Comparison of ENCODE assay signal across 7 mouse cellular contexts in genomic region chr3:37420072-37420471, GRCm38 (mm10). TPM values are rescaled to one million over a fixed set of nuclear protein-coding genes. Genes with fewer than 3 reads are reported as not detected.
DNase-seq lines count a peak whose midpoint lies in the region; ATAC-seq and TF ChIP-seq lines count a peak whose summit lies in the region.

TSS of gene Nudt6 (minus strand) at chr3:37420211.

- peak within 1 kb of the TSS; percentile 74 for H3K4me2 ChIP-seq in intestine, postnatal 0 days (replicated peaks; ENCODE audit: low read depth)
- H3K4me2 ChIP-seq in midbrain, embryonic 12.5 days (replicated peaks), result peak within 1 kb of the TSS; percentile 95

- peak; percentile 89 for ATAC-seq in intestine, postnatal 0 days
- peak; percentile 82 for ATAC-seq in midbrain, embryonic 12.5 days (ENCODE audit: low FRiP score, low read depth)

- peak; percentile 42 for TF ChIP-seq POLR2A in small intestine, adult 2 months (IDR thresholded peaks at IDR 0.05; ENCODE audit: low read depth, low read length)

- no peaks in the 10 kb centered on the region for H3K9me3 ChIP-seq in intestine, postnatal 0 days (ENCODE audit: control insufficient read depth)
- H3K9me3 ChIP-seq in midbrain, embryonic 12.5 days, result no peaks in the 10 kb centered on the region

- no peak; the same call in 1 of the 2 replicates for TF ChIP-seq CTCF in intestine, postnatal 0 days (IDR thresholded peaks at IDR 0.05; ENCODE audit: low read depth)
- TF ChIP-seq CTCF in small intestine, adult 2 months (IDR thresholded peaks at IDR 0.05; ENCODE audit: extremely low read depth, insufficient read length, insufficient replicate concordance, low read depth, low read length), result no peak

- DNase-seq in adrenal gland, adult 8-10 months, result peak; percentile 85
- DNase-seq in embryo, embryonic 9.5 days (ENCODE audit: extremely low spot score), result peak; percentile 94
- DNase-seq in gonadal fat pad, adult 2 months (ENCODE audit: low read depth), result no peak
- DNase-seq in left cerebral cortex, postnatal 4 days, result peak; percentile 93

- peak within 1 kb of the TSS; percentile 85 for H3K4me3 ChIP-seq in intestine, postnatal 0 days (ENCODE audit: low read depth, low read length)
- peak within 1 kb of the TSS; percentile 83 for H3K4me3 ChIP-seq in midbrain, embryonic 12.5 days
- peak within 1 kb of the TSS; percentile 82 for H3K4me3 ChIP-seq in small intestine, adult 2 months (ENCODE audit: low read depth, low read length)

- H3K9ac ChIP-seq in intestine, postnatal 0 days (ENCODE audit: low read depth, low read length), result peak within 1 kb of the TSS; percentile 79
- H3K9ac ChIP-seq in midbrain, embryonic 12.5 days (replicated peaks), result peak within 1 kb of the TSS; percentile 71

- H3K27me3 ChIP-seq in intestine, postnatal 0 days (replicated peaks; ENCODE audit: control insufficient read depth, insufficient read depth, low read length), result no peaks in the 10 kb centered on the region
- no peaks in the 10 kb centered on the region for H3K27me3 ChIP-seq in midbrain, embryonic 12.5 days
- no peaks in the 10 kb centered on the region for H3K27me3 ChIP-seq in small intestine, adult 2 months (ENCODE audit: control insufficient read depth, insufficient read depth, low read length)

- under 1% methylated on average over 50 of the region's 50 CpGs for WGBS in intestine, postnatal 0 days
- under 1% methylated on average over 49 of the region's 50 CpGs for WGBS in midbrain, embryonic 12.5 days
- under 1% methylated on average over 50 of the region's 50 CpGs for WGBS in small intestine, adult 2 months

- H3K36me3 ChIP-seq in intestine, postnatal 0 days (ENCODE audit: control insufficient read depth, insufficient read depth), result no peaks in the 10 kb centered on the region
- H3K36me3 ChIP-seq in midbrain, embryonic 12.5 days, result no peaks in the 10 kb centered on the region
- no peaks in the 10 kb centered on the region; the same call in 1 of the 2 replicates for H3K36me3 ChIP-seq in small intestine, adult 2 months (ENCODE audit: control insufficient read depth, insufficient read depth, low read length)

- H3K27ac ChIP-seq in intestine, postnatal 0 days (ENCODE audit: low read depth, low read length), result peak within 1 kb of the TSS; percentile 93
- H3K27ac ChIP-seq in midbrain, embryonic 12.5 days (replicated peaks), result peak within 1 kb of the TSS; percentile 81
- peak within 1 kb of the TSS; percentile 80 for H3K27ac ChIP-seq in small intestine, adult 2 months (ENCODE audit: insufficient read depth, low read depth, low read length)

- intact Hi-C loops in left cerebral cortex, postnatal 4 days (cut with DNase I), result no loop called here

- H3K4me1 ChIP-seq in intestine, postnatal 0 days (replicated peaks; ENCODE audit: control insufficient read depth, insufficient read depth, low read length), result no peaks in the 10 kb centered on the region
- H3K4me1 ChIP-seq in midbrain, embryonic 12.5 days, result peaks cover 19% of the 10 kb centered on the region
- peaks cover 5% of the 10 kb centered on the region; the same call in 1 of the 2 replicates for H3K4me1 ChIP-seq in small intestine, adult 2 months (ENCODE audit: control insufficient read depth, insufficient read depth, insufficient read length, low read length)

RNA-seq across cellular contexts. Expression of gene Nudt6, which starts in this region (rescaled TPM):
- 10 to 100 TPM; 16.4 to 21.7 (median 20.4) TPM for total RNA-seq in adrenal gland, adult 8-10 months (2022)
- 18.1 and 18.7 TPM in 2 replicates for polyA plus RNA-seq in gonadal fat pad, adult 2 months (2012; rRNA removed)
- polyA plus RNA-seq in intestine, postnatal 0 days (2015; fragmentation: Nextera tagmentation; extraction: Ambion mirVana), result 6.2 and 7.5 TPM in 2 replicates
- 1 to 10 TPM; 5.4 to 6.1 TPM for total RNA-seq in left cerebral cortex, postnatal 4 days (2021)
- polyA plus RNA-seq in midbrain, embryonic 12.5 days (2016; fragmentation: Nextera tagmentation; extraction: Ambion mirVana), result 2.4 and 3.6 TPM in 2 replicates
- 6.6 and 10.6 TPM in 2 replicates for polyA plus RNA-seq in small intestine, adult 2 months (2012; rRNA removed)
